Mouse (Mus musculus) splenic B cell, adult 2 months (primary cell): ENCODE data around the gene Coq9.
"Not testable (repeated sequence)": the region's sequence is repeated elsewhere in the genome, so short reads cannot be mapped to it uniquely, and the experiment has no call there.

ENCODE experiments used
- DNase-seq: peaks from one replicate; pipeline ENCODE4 v3.0.0-alpha.2; 2011; ENCODE audit warnings: low read depth, low spot score
- H3K27me3 ChIP-seq: 2 replicates; pipeline ENCODE4 v1.6.1; 2012; ENCODE audit warnings: mild to moderate bottlenecking, low read length, moderate library complexity, mixed read lengths; ENCODE audit not compliant: control insufficient read depth, poor library complexity, insufficient read depth, severe bottlenecking
- H3K36me3 ChIP-seq: 2 replicates; pipeline ENCODE4 v1.6.1; 2012; ENCODE audit warnings: mild to moderate bottlenecking, low read length, moderate library complexity, mixed read lengths; ENCODE audit not compliant: control insufficient read depth, poor library complexity, insufficient read depth, severe bottlenecking

The Coq9 gene

GRCm38 (mm10) chr8:94838600-94838999 is 479 bp downstream of the Coq9 start:
- DNase-seq = peak; percentile 62
- Histone ChIP-seq H3K27me3 (no peaks in the 10 kb centered on the region), H3K36me3 (no peaks in the 10 kb centered on the region)

DNA sequence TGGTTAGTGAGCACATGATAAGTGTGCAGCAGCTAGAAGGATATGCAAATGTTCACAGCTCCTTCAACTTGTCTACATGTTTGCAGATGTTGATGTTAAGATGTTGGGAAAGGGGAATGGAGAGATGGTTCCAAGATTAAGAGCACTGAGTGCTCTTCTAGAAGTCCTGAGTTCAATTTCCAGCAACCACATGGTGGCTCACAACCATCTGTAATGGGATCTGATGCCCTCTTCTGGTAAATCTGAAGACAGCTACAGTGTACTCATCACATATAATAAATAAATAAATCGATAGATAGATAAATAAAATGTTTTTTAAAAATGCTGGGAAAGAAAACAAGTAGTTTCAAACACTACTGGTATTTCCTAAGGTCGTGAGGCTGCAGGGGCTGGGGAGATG is 3.1 kb downstream of the Coq9 start:
- no peaks in the 10 kb centered on the region for H3K27me3 ChIP-seq

GRCm38 (mm10) chr8:94850049-94850448 is 11.9 kb downstream of the Coq9 start:
- Histone ChIP-seq H3K27me3 (no peaks in the 10 kb centered on the region), H3K36me3 (peaks cover 7% of the 10 kb centered on the region; the same call in 1 of the 2 replicates)
- no peak for DNase-seq

More for the DNA sequence above, 3.1 kb downstream of the Coq9 start:
- H3K36me3 ChIP-seq = peaks cover 2% of the 10 kb centered on the region
- no peak for DNase-seq

GRCm38 (mm10) chr8:94854761-94855160 is 16.6 kb downstream of the Coq9 start:
- not testable (repeated sequence) for H3K36me3 ChIP-seq, H3K27me3 ChIP-seq, DNase-seq

DNA sequence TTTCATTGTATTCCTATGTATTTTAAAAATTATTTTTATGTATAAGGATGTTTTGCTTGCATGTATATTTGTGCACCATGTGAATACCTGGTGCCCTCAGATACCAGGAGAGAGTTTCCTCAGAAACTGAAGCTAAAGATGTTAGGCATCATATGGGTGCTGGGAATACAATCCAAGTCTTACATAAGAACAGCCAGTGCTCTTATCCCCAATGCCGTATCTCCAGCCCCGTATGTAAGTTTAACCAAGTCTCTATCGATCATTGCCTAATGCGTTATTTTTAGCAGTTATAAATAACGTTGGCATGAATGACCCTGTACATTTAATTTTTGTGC is 18.9 kb downstream of the Coq9 start:
- H3K36me3 ChIP-seq = no peaks in the 10 kb centered on the region

GRCm38 (mm10) chr8:94857346-94858173 is 19.4 kb downstream of the Coq9 start, which contains the start of gene Polr2c:
TSS of gene Polr2c (plus strand) at chr8:94857450.
- DNase-seq = peak; percentile 91
- Histone ChIP-seq H3K36me3 (0 out of 2 replicates have a peak, but pooled peaks cover 2% of the 10 kb centered on the region), H3K27me3 (no peaks in the 10 kb centered on the region)

More for the DNA sequence above, 18.9 kb downstream of the Coq9 start:
- H3K27me3 ChIP-seq = no peaks in the 10 kb centered on the region
- no peak for DNase-seq

DNA sequence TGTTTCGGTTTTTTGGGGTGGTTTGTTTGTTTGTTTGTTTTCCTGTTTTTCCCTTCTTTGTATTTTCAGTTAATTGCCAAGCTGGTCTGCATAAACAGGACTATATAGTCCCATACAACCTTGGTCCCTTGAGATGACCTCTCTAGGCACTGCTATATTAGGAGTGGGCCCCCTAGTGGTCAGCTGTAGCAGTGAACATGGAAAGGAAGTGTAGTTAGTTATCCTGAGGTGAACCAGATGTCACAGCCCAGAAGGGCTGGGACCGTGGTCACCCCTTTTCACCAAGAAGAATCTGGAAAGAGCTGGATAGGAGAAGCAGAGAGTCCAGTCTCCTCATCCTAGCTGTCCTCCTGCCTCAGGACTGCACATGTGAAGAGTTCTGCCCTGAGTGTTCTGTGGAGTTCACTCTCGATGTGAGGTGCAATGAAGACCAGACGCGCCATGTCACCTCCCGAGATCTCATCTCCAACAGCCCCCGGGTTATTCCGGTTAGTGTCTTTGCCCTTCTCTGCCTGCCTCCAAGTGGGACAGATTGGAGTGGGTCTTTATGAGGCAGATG is 23.3 kb downstream of the Coq9 start:
- Histone ChIP-seq H3K36me3 (peaks cover 5% of the 10 kb centered on the region; the same call in 1 of the 2 replicates), H3K27me3 (no peaks in the 10 kb centered on the region)
- DNase-seq = peak; percentile 81

GRCm38 (mm10) chr8:94862487-94863220 is 24.5 kb downstream of the Coq9 start:
- no peak for DNase-seq
- Histone ChIP-seq H3K36me3 (peaks cover 5% of the 10 kb centered on the region; the same call in 1 of the 2 replicates), H3K27me3 (no peaks in the 10 kb centered on the region)

GRCm38 (mm10) chr8:94863897-94864673 is 26.0 kb downstream of the Coq9 start:
- Histone ChIP-seq H3K27me3 (no peaks in the 10 kb centered on the region), H3K36me3 (peaks cover 5% of the 10 kb centered on the region; the same call in 1 of the 2 replicates)
- DNase-seq = no peak

GRCm38 (mm10) chr8:94865292-94865691 is 27.2 kb downstream of the Coq9 start:
- H3K27me3 ChIP-seq = no peaks in the 10 kb centered on the region
- no peak for DNase-seq

GRCm38 (mm10) chr8:94866921-94867320 is 28.8 kb downstream of the Coq9 start:
- DNase-seq = no peak
- Histone ChIP-seq H3K36me3 (peaks cover 5% of the 10 kb centered on the region; the same call in 1 of the 2 replicates), H3K27me3 (no peaks in the 10 kb centered on the region)

More at GRCm38 (mm10) chr8:94865292-94865691, 27.2 kb downstream of the Coq9 start:
- H3K36me3 ChIP-seq = peaks cover 5% of the 10 kb centered on the region; the same call in 1 of the 2 replicates

GRCm38 (mm10) chr8:94869146-94869545 is 31.0 kb downstream of the Coq9 start:
- 0 out of 2 replicates have a peak, but pooled peaks cover 2% of the 10 kb centered on the region for H3K36me3 ChIP-seq
- DNase-seq = no peak
- no peaks in the 10 kb centered on the region for H3K27me3 ChIP-seq

DNA sequence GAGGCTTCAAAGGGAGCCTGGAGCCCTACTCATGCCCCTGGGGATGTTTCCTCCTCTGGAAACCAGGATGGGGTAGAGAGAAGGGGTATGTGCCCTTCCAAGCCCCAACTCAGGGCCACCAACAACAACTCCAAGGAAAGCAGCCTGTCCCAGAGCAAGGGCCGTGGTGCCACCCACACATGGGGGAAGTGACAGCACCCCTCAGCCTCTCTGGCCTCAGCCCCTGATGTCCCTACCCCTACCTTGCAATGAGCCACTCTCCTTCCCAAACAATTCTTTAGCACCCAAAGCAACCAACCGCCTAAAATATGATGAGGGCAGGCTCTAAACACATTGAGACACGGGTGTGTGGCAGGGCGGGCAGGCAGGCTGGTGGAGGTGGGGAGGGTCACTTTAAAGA is 31.9 kb downstream of the Coq9 start:
- no peak for DNase-seq
- no peaks in the 10 kb centered on the region for H3K27me3 ChIP-seq
- no peaks in the 10 kb centered on the region for H3K36me3 ChIP-seq

DNA sequence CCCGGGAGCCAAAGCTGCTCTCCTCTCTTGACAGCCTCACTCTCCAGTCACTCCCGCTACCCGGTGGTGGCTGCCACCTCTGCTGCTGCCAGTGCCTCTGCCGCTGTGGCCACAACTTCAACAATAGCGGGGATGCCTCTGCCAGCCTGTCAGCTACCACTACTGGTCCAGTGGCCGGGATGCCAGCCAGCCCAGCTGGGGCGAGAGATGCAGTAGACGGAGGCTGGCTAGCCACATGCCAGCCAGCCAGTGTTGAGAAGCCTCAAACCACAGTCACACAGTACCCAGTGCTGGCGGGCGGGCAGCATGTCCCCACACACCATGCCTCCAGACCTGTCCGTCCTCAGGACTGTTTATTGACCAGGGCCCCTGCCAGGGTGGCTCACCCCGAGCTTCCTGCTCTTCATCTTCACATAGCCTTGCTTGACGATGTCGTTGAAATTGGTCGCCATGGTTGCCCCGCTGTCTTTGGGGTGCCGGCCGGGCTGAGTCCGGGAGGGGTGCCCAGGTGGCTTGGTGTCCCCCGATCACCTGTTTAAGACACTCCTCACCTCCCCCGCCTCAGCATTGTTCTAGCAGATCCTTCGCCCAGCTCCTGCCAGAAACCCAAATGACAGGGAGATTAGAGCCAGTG is 32.5 kb downstream of the Coq9 start:
- Histone ChIP-seq H3K36me3 (no peaks in the 10 kb centered on the region), H3K27me3 (no peaks in the 10 kb centered on the region)
- DNase-seq = no peak
